Mouse (Mus musculus) kidney, postnatal 0 days (tissue): ENCODE results near the gene Arhgap23. TPM values are rescaled to one million over a fixed set of nuclear protein-coding genes. Genes with fewer than 3 reads are reported as not detected.
A peak's percentile ranks its signal among the peaks of the same experiment; 100 is the strongest.

Source experiments
- ATAC-seq: fragments of 200-750 bp; cut with Nextera tagmentation; replicated peaks from 2 replicates; pipeline ENCODE4 v1.8.0; 2017; ENCODE audit warnings: low read depth, moderate number of reproducible peaks, moderate TSS enrichment, moderate library complexity; ENCODE audit not compliant: low FRiP score
- DNase-seq: peaks from one replicate; pipeline ENCODE4 v3.0.0-alpha.2; 2016; ENCODE audit warnings: low spot score
- H3K27ac ChIP-seq: fragments of 300-500 bp; sonication (generic); 2 replicates; pipeline ENCODE4 v1.5.1; 2014; ENCODE audit warnings: mild to moderate bottlenecking
- H3K27me3 ChIP-seq: fragments of 300-500 bp; sonication (generic); 2 replicates; pipeline ENCODE4 v1.6.1; 2014; ENCODE audit warnings: low read length, mixed read lengths; ENCODE audit not compliant: insufficient read depth
- H3K36me3 ChIP-seq: fragments of 300-500 bp; sonication (generic); 2 replicates; pipeline ENCODE4 v1.6.1; 2014; ENCODE audit warnings: low read length, mixed read lengths; ENCODE audit not compliant: insufficient read depth
- H3K4me1 ChIP-seq: fragments of 300-500 bp; sonication (generic); replicated peaks from 2 replicates; pipeline ENCODE4 v1.6.1; 2014; ENCODE audit warnings: antibody characterized with exemption, low read length, mixed read lengths; ENCODE audit not compliant: insufficient read depth
- H3K4me2 ChIP-seq: fragments of 300-500 bp; sonication (generic); 2 replicates; pipeline ENCODE4 v1.6.1; 2014; ENCODE audit warnings: mild to moderate bottlenecking, low read length, moderate library complexity, mixed read lengths
- H3K4me3 ChIP-seq: fragments of 300-500 bp; sonication (generic); replicated peaks from 2 replicates; pipeline ENCODE4 v1.5.1; 2014; ENCODE audit warnings: low read depth, low read length
- H3K9ac ChIP-seq: fragments of 300-500 bp; sonication (generic); 2 replicates; pipeline ENCODE4 v1.6.1; 2014; ENCODE audit warnings: low read depth, low read length
- H3K9me3 ChIP-seq: fragments of 300-500 bp; sonication (generic); replicated peaks from 2 replicates; pipeline ENCODE4 v1.6.1; 2016; ENCODE audit warnings: low read length, inconsistent platforms, mixed read lengths
- CTCF ChIP-seq: IDR thresholded peaks from 2 replicates; pipeline ENCODE4 v1.5.1; 2016; ENCODE audit warnings: antibody characterized with exemption, low read depth, mild to moderate bottlenecking, moderate library complexity
- WGBS: fragments of 180-500 bp; shearing (Covaris S2); extraction: QIAGEN DNeasy Blood & Tissue Kit; methylation state at CpG from one replicate; pipeline ENCODE4 v1.1.7; 2014; 5-methylcytosine and 5-hydroxymethylcytosine counted together
- polyA plus RNA-seq: library from polyadenylated mRNA; unstranded; fragments of >200 nt; fragmentation: Nextera tagmentation; extraction: Ambion mirVana; gene quantifications from 2 replicates; pipeline ENCODE4 v1.2.1, GENCODE M21; 2015

Gene Arhgap23
- polyA plus RNA-seq, 1 experiment from 2014 or later = 5.7 TPM

- Histone ChIP-seq H3K9ac (no peak overlapping the region), H3K4me2 (no peak overlapping the region), H3K9me3 (no peaks in the 10 kb centered on the region), H3K36me3 (no peaks in the 10 kb centered on the region), H3K4me1 (peaks cover 17% of the 10 kb centered on the region), H3K27me3 (peaks cover 51% of the 10 kb centered on the region), H3K27ac (no peak overlapping the region), H3K4me3 (no peak overlapping the region)
- TF ChIP-seq CTCF = no peak
- 52% methylated on average over 5 of the region's 5 CpGs for WGBS
- no peak for DNase-seq
- no peak for ATAC-seq
Observed at GRCm38 (mm10) chr11:97535660-97536059, 120.3 kb downstream of the Arhgap23 start.

- H3K27ac ChIP-seq = no peak overlapping the region
- H3K9me3 ChIP-seq = no peaks in the 10 kb centered on the region
- peak overlapping the region; percentile 59; the same call in 1 of the 2 replicates for H3K4me2 ChIP-seq
- 0 out of 2 replicates have a peak overlapping the region, but pooled peaks have one; percentile 29 for H3K4me3 ChIP-seq
- no peak for TF ChIP-seq CTCF
- no peak for ATAC-seq
- H3K4me1 ChIP-seq = peaks cover 17% of the 10 kb centered on the region
- no peak for DNase-seq
- 18% methylated on average over 35 of the region's 35 CpGs for WGBS
- peaks cover 51% of the 10 kb centered on the region for H3K27me3 ChIP-seq
- no peak overlapping the region for H3K9ac ChIP-seq
- no peaks in the 10 kb centered on the region for H3K36me3 ChIP-seq
Observed at GRCm38 (mm10) chr11:97536083-97536747, 120.9 kb downstream of the Arhgap23 start.

GRCm38 (mm10) chr11:97536835-97537579 is 121.7 kb downstream of the Arhgap23 start:
- no peak for ATAC-seq
- under 1% methylated on average over 36 of the region's 36 CpGs for WGBS
- peak; percentile 74 for DNase-seq

GRCm38 (mm10) chr11:97537580-97538089 is 122.3 kb downstream of the Arhgap23 start:
- Histone ChIP-seq H3K9ac (no peak overlapping the region), H3K9me3 (no peaks in the 10 kb centered on the region), H3K4me2 (peak overlapping the region; percentile 59), H3K27me3 (peaks cover 42% of the 10 kb centered on the region), H3K36me3 (no peaks in the 10 kb centered on the region), H3K4me1 (peaks cover 13% of the 10 kb centered on the region; the same call in 1 of the 2 replicates), H3K27ac (no peak overlapping the region), H3K4me3 (no peak overlapping the region; the same call in 1 of the 2 replicates)
- ATAC-seq = no peak
- no peak for DNase-seq
- no peak for TF ChIP-seq CTCF
- WGBS = 29% methylated on average over 12 of the region's 12 CpGs

More at GRCm38 (mm10) chr11:97536835-97537579, 121.7 kb downstream of the Arhgap23 start:
- H3K9ac ChIP-seq = peak overlapping the region; percentile 42; the same call in 1 of the 2 replicates
- peaks cover 48% of the 10 kb centered on the region for H3K27me3 ChIP-seq
- no peak overlapping the region for H3K27ac ChIP-seq
- peak; percentile 54 for TF ChIP-seq CTCF
- peak overlapping the region; percentile 29 for H3K4me3 ChIP-seq
- peaks cover 17% of the 10 kb centered on the region for H3K4me1 ChIP-seq
- H3K36me3 ChIP-seq = no peaks in the 10 kb centered on the region
- H3K9me3 ChIP-seq = no peaks in the 10 kb centered on the region
- H3K4me2 ChIP-seq = peak overlapping the region; percentile 59

- Histone ChIP-seq H3K36me3 (no peaks in the 10 kb centered on the region), H3K9me3 (no peaks in the 10 kb centered on the region), H3K4me3 (no peak overlapping the region), H3K4me2 (no peak overlapping the region), H3K27ac (no peak overlapping the region), H3K4me1 (peaks cover 10% of the 10 kb centered on the region; the same call in 1 of the 2 replicates), H3K27me3 (peaks cover 23% of the 10 kb centered on the region), H3K9ac (no peak overlapping the region)
- DNase-seq = no peak
- WGBS = 60% methylated on average over 5 of the region's 5 CpGs
- no peak for ATAC-seq
- no peak for TF ChIP-seq CTCF
Observed at GRCm38 (mm10) chr11:97539622-97540021, 124.3 kb downstream of the Arhgap23 start.

- no peak for ATAC-seq
Observed at GRCm38 (mm10) chr11:97540136-97540535, 124.8 kb downstream of the Arhgap23 start.

More at GRCm38 (mm10) chr11:97540136-97540535, 124.8 kb downstream of the Arhgap23 start:
- Histone ChIP-seq H3K27me3 (peaks cover 18% of the 10 kb centered on the region), H3K9me3 (no peaks in the 10 kb centered on the region), H3K27ac (no peak overlapping the region), H3K4me3 (no peak overlapping the region), H3K9ac (no peak overlapping the region), H3K4me2 (no peak overlapping the region), H3K36me3 (no peaks in the 10 kb centered on the region), H3K4me1 (0 out of 2 replicates have a peak, but pooled peaks cover 5% of the 10 kb centered on the region)
- TF ChIP-seq CTCF = no peak
- DNase-seq = no peak
- 49% methylated on average over 3 of the region's 3 CpGs for WGBS
